Mouse (Mus musculus) heart, adult 2 months (tissue): Measurements from ENCODE around the gene Agbl4. TPM values are rescaled to one million over a fixed set of nuclear protein-coding genes. Genes with fewer than 3 reads are reported as not detected.

Experiments used
- DNase-seq, 2 experiments: peaks; one replicate each; pipeline ENCODE4 v3.0.0; 2021
- H3K27ac ChIP-seq: fragments of 200-600 bp; 2 replicates; pipeline ENCODE4 v1.8.1; 2022
- H3K27me3 ChIP-seq: fragments of 200-500 bp; 2 replicates; pipeline ENCODE4 v1.6.1; 2012; ENCODE audit warnings: mild to moderate bottlenecking, low read length, inconsistent platforms, mixed read lengths; ENCODE audit not compliant: control insufficient read depth, insufficient read depth
- H3K36me3 ChIP-seq: fragments of 200-500 bp; 2 replicates; pipeline ENCODE4 v1.6.1; 2012; ENCODE audit warnings: low read length, inconsistent platforms; ENCODE audit not compliant: control insufficient read depth, insufficient read depth
- H3K4me1 ChIP-seq: fragments of 200-500 bp; 2 replicates; pipeline ENCODE4 v1.6.1; 2011; ENCODE audit warnings: low read length; ENCODE audit not compliant: control insufficient read depth, insufficient read depth
- H3K4me3 ChIP-seq: fragments of 200-600 bp; 2 replicates; pipeline ENCODE4 v1.8.1; 2022
- H3K79me2 ChIP-seq: fragments of 200-500 bp; replicated peaks from 2 replicates; pipeline ENCODE4 v1.6.1; 2012; ENCODE audit warnings: mild to moderate bottlenecking, inconsistent platforms, low read length, moderate library complexity, mixed read lengths; ENCODE audit not compliant: control insufficient read depth, insufficient read depth
- H3K9ac ChIP-seq: fragments of 200-500 bp; 2 replicates; pipeline ENCODE4 v1.6.1; 2012; ENCODE audit warnings: low read depth, mild to moderate bottlenecking, control low read depth, inconsistent platforms, low read length, mixed read lengths
- CTCF ChIP-seq: fragments of 200-600 bp; IDR thresholded peaks from 2 replicates; pipeline ENCODE4 v1.8.1; 2022; ENCODE audit warnings: antibody characterized with exemption, mild to moderate bottlenecking, moderate library complexity
- EP300 ChIP-seq: fragments of 200-500 bp; IDR thresholded peaks from 2 replicates; pipeline ENCODE4 v1.6.1; 2011; ENCODE audit warnings: low read depth, low read length, control low read depth; ENCODE audit not compliant: insufficient read depth
- POLR2A ChIP-seq: fragments of 200-500 bp; IDR thresholded peaks from 2 replicates; pipeline ENCODE4 v1.6.1; 2011; ENCODE audit warnings: mild to moderate bottlenecking, low read depth, low read length, control low read depth; ENCODE audit not compliant: insufficient read depth
- WGBS: fragments of 180-500 bp; shearing (Covaris S2); methylation state at CpG from one replicate; pipeline ENCODE4 v1.1.7; 2018; 5-methylcytosine and 5-hydroxymethylcytosine counted together
- intact Hi-C: fragments of 180-260 bp; cut with DNase I; formaldehyde crosslinking; loops from one replicate; pipeline ENCODE4 v1.15.1; 2025
- polyA plus RNA-seq: library from polyadenylated mRNA; depleted of rRNA; stranded (reverse); fragments of >200 nt; gene quantifications from 2 replicates; pipeline ENCODE4 v1.2.3, GENCODE M21; 2012
- total RNA-seq, 2 experiments: library from RNA; stranded (reverse); gene quantifications; 2 replicates each; pipeline ENCODE4 v1.2.3; 2021

Agbl4 gene
- total and polyA plus RNA-seq, 3 experiments, result 0.08 to 0.39 (median 0.30) TPM

- no peak for TF ChIP-seq CTCF
- TF ChIP-seq EP300, result no peak
- no peak for TF ChIP-seq POLR2A
- intact Hi-C loops, result no loop called here
- no peak overlapping the region for H3K9ac ChIP-seq
- H3K4me3 ChIP-seq, result no peak overlapping the region
- DNase-seq, result no peak
- H3K27ac ChIP-seq, result no peak overlapping the region
- H3K4me1 ChIP-seq, result no peaks in the 10 kb centered on the region
- 67% methylated on average over 7 of the region's 7 CpGs for WGBS
- no peaks in the 10 kb centered on the region for H3K36me3 ChIP-seq
- no peaks in the 10 kb centered on the region for H3K79me2 ChIP-seq
- no peaks in the 10 kb centered on the region for H3K27me3 ChIP-seq
Observed at GRCm38 (mm10) chr4:111584286-111584685, 1186.8 kb downstream of the Agbl4 start.

DNA sequence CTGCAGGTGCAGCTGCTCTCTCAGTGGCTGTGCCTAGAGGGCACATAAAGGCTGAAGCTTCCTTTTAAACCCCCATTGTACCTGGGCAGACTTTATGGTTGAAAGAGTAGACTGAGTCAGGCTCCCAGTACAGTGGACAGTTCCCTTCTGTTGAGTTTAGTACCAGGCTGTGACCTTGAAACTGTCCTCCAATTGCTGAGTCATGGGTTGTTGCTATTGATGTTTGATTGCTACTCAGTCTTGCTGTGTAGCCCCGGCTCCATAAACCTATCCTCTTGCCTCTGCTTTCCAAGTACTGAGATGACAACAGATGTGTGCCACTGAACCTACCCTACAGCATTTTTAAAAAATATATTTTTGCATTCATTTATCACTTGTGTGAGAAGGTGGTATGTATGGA lies 1190.8 kb downstream of the Agbl4 start:
- Histone ChIP-seq H3K79me2 (no peaks in the 10 kb centered on the region), H3K27me3 (no peaks in the 10 kb centered on the region), H3K36me3 (no peaks in the 10 kb centered on the region), H3K27ac (no peak overlapping the region), H3K4me1 (no peaks in the 10 kb centered on the region), H3K9ac (no peak overlapping the region), H3K4me3 (no peak overlapping the region)
- TF ChIP-seq CTCF (no peak), POLR2A (no peak), EP300 (no peak)
- 74% methylated on average over 1 of the region's 1 CpGs for WGBS
- no peak for DNase-seq
- intact Hi-C loops, result no loop called here

- Histone ChIP-seq H3K79me2 (no peaks in the 10 kb centered on the region), H3K36me3 (no peaks in the 10 kb centered on the region), H3K27me3 (no peaks in the 10 kb centered on the region), H3K9ac (no peak overlapping the region), H3K27ac (no peak overlapping the region), H3K4me3 (no peak overlapping the region), H3K4me1 (no peaks in the 10 kb centered on the region)
- 84% methylated on average over 4 of the region's 4 CpGs for WGBS
- TF ChIP-seq EP300 (no peak), POLR2A (no peak), CTCF (no peak)
- no peak for DNase-seq
- intact Hi-C loops, result no loop called here
Observed at GRCm38 (mm10) chr4:111589467-111590170, 1192.2 kb downstream of the Agbl4 start.

- H3K79me2 ChIP-seq, result no peaks in the 10 kb centered on the region
- WGBS, result 70% methylated on average over 3 of the region's 3 CpGs
- peaks cover 3% of the 10 kb centered on the region; the same call in 1 of the 2 replicates for H3K4me1 ChIP-seq
- H3K36me3 ChIP-seq, result no peaks in the 10 kb centered on the region
- no peak overlapping the region for H3K27ac ChIP-seq
- intact Hi-C loops, result no loop called here
- no peak for DNase-seq
- TF ChIP-seq POLR2A (no peak), CTCF (no peak), EP300 (no peak)
- H3K9ac ChIP-seq, result no peak overlapping the region
- no peak overlapping the region for H3K4me3 ChIP-seq
- H3K27me3 ChIP-seq, result no peaks in the 10 kb centered on the region
Observed at GRCm38 (mm10) chr4:111594655-111595295, 1197.3 kb downstream of the Agbl4 start.

- intact Hi-C loops, result no loop called here
- H3K79me2 ChIP-seq, result no peaks in the 10 kb centered on the region
- H3K36me3 ChIP-seq, result no peaks in the 10 kb centered on the region
- TF ChIP-seq POLR2A (no peak), EP300 (no peak), CTCF (no peak)
- no peak overlapping the region for H3K4me3 ChIP-seq
- peak; percentile 18 to 41 for DNase-seq
- 71% methylated on average over 2 of the region's 2 CpGs for WGBS
- peaks cover 3% of the 10 kb centered on the region; the same call in 1 of the 2 replicates for H3K4me1 ChIP-seq
- H3K9ac ChIP-seq, result no peak overlapping the region
- H3K27ac ChIP-seq, result no peak overlapping the region
- no peaks in the 10 kb centered on the region for H3K27me3 ChIP-seq
Observed at GRCm38 (mm10) chr4:111597249-111597661, 1199.8 kb downstream of the Agbl4 start.

DNA sequence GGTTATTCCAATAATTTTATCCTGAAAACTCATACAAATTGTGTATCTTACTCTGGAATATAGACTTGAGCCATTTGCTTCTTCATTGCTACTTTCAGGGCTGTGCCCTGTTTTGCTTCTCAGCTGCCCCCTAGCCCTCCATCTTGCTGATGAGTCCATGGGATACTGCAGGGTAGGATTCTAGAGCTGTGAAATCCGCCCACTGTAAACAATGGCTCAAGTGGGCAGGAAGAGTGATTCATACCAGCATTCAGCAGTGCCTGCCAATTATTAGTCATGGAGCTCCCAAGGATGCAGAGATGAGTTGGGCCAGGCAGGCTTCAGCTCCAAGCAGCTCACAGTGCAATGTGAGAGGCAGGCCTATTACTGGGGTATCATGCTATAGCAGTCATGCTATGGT lies 1200.5 kb downstream of the Agbl4 start:
- Histone ChIP-seq H3K27ac (no peak overlapping the region), H3K4me3 (no peak overlapping the region), H3K79me2 (no peaks in the 10 kb centered on the region), H3K36me3 (no peaks in the 10 kb centered on the region), H3K4me1 (peaks cover 3% of the 10 kb centered on the region; the same call in 1 of the 2 replicates), H3K9ac (no peak overlapping the region), H3K27me3 (no peaks in the 10 kb centered on the region)
- intact Hi-C loops, result no loop called here
- no peak for DNase-seq
- 22% methylated on average over 1 of the region's 1 CpGs for WGBS
- no peak for TF ChIP-seq EP300
- TF ChIP-seq POLR2A, result no peak
- TF ChIP-seq CTCF, result no peak
